Comparison of ENCODE assay signal across 10 mouse cellular contexts in the genomic region with DNA sequence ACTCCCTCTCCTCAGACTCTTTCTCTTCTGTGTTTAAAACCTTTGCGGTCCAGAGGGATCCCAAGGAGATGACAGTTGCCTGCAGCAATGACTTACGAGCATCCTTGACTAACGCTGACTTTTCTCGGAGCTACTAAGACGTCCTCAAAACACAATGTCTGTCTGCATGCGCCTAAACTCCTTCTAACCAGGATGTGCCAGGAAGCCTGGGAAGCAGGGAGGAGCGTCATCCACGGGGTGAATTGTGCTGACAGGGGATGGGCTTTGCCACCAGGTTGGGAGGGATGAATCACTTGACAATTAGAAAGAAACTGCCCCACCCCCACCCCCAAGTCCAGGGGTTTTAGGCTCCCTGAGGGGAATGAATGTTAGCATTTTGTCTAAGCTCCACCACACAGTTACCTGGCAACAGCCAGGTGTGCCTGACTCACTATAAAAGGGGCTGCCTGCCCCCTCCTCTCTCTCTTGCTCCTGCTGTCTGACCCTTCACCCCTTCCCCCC. TPM values are rescaled to one million over a fixed set of nuclear protein-coding genes. Genes with fewer than 3 reads are reported as not detected.
A peak's percentile ranks its signal among the peaks of the same experiment; 100 is the strongest.
DNase-seq lines count a peak whose midpoint lies in the region; ATAC-seq lines count a peak whose summit lies in the region.
"Had no signal": no experiment of that assay in that cellular context is flagged by ENCODE, and none has a peak within 500 bp of the region (broad histone marks: within the 10 kb centered on the region; RNA-seq: fewer than 3 reads in every experiment).

No protein-coding gene starts in this region.

- ATAC-seq in neural tube, embryonic 11.5 days (ENCODE audit: insufficient read depth, low FRiP score, low TSS enrichment): no peak
- no peak for ATAC-seq in forebrain, embryonic 12.5 days (ENCODE audit: low FRiP score)
- no peak for ATAC-seq in limb, embryonic 13.5 days (ENCODE audit: low FRiP score, low read depth)
- ATAC-seq: activated CD4-positive, CD25-positive, alpha-beta regulatory T cell, adult 4 months had no signal

- peaks cover 2% of the 10 kb centered on the region; the same call in 1 of the 2 replicates for H3K27me3 ChIP-seq in neural tube, embryonic 11.5 days (ENCODE audit: control insufficient read depth, insufficient read depth, low read length)
- peaks cover 14% of the 10 kb centered on the region for H3K27me3 ChIP-seq in forebrain, embryonic 12.5 days
- no peaks in the 10 kb centered on the region for H3K27me3 ChIP-seq in limb, embryonic 13.5 days

- no peaks in the 10 kb centered on the region for H3K9me3 ChIP-seq in neural tube, embryonic 11.5 days (ENCODE audit: control insufficient read depth, low read length)
- no peaks in the 10 kb centered on the region; the same call in 1 of the 2 replicates for H3K9me3 ChIP-seq in forebrain, embryonic 12.5 days
- no peaks in the 10 kb centered on the region for H3K9me3 ChIP-seq in limb, embryonic 13.5 days

- peak overlapping the region; percentile 31 for H3K4me2 ChIP-seq in neural tube, embryonic 11.5 days (ENCODE audit: low read depth)
- 0 out of 2 replicates have a peak overlapping the region, but pooled peaks have one; percentile 17 for H3K4me2 ChIP-seq in forebrain, embryonic 12.5 days
- peak overlapping the region; percentile 57 for H3K4me2 ChIP-seq in limb, embryonic 13.5 days (replicated peaks)

- no peak overlapping the region for H3K4me3 ChIP-seq in neural tube, embryonic 11.5 days (ENCODE audit: low read depth, low read length)
- H3K4me3 ChIP-seq in forebrain, embryonic 12.5 days (replicated peaks): no peak overlapping the region
- no peak overlapping the region for H3K4me3 ChIP-seq in limb, embryonic 13.5 days

- H3K36me3 ChIP-seq in neural tube, embryonic 11.5 days (ENCODE audit: control insufficient read depth, insufficient read depth, low read length): no peaks in the 10 kb centered on the region
- peaks cover 7% of the 10 kb centered on the region for H3K36me3 ChIP-seq in forebrain, embryonic 12.5 days (replicated peaks)
- peaks cover 8% of the 10 kb centered on the region for H3K36me3 ChIP-seq in limb, embryonic 13.5 days

- DNase-seq in neural tube, embryonic 11.5 days (ENCODE audit: low spot score): no peak
- DNase-seq in neural tube, embryonic 10.5 days (ENCODE audit: extremely low spot score, low spot score): no peak
- DNase-seq in T-cell, adult 2 months (ENCODE audit: low spot score): no peak
- DNase-seq in left cerebral cortex, adult 8-10 months (ENCODE audit: low spot score in 2 of 2): no peak
- DNase-seq in urinary bladder, postnatal 14 days (ENCODE audit: low spot score): no peak
- DNase-seq: layer of hippocampus, adult 9-11 months; thymus, adult 18-20 months had no signal

- H3K9ac ChIP-seq in neural tube, embryonic 11.5 days (ENCODE audit: low read length): peak overlapping the region; percentile 37
- no peak overlapping the region for H3K9ac ChIP-seq in forebrain, embryonic 12.5 days
- peak overlapping the region; percentile 53 for H3K9ac ChIP-seq in limb, embryonic 13.5 days

- H3K4me1 ChIP-seq in neural tube, embryonic 11.5 days (ENCODE audit: control insufficient read depth, insufficient read depth, low read length): peaks cover 38% of the 10 kb centered on the region
- H3K4me1 ChIP-seq in forebrain, embryonic 12.5 days: peaks cover 39% of the 10 kb centered on the region
- H3K4me1 ChIP-seq in limb, embryonic 13.5 days: peaks cover 36% of the 10 kb centered on the region

- WGBS in neural tube, embryonic 11.5 days: 7% methylated on average over 8 of the region's 8 CpGs
- 5% methylated on average over 8 of the region's 8 CpGs for WGBS in forebrain, embryonic 12.5 days
- 7% methylated on average over 8 of the region's 8 CpGs for WGBS in limb, embryonic 13.5 days

- H3K27ac ChIP-seq in neural tube, embryonic 11.5 days (ENCODE audit: low read depth, low read length): no peak overlapping the region
- H3K27ac ChIP-seq in forebrain, embryonic 12.5 days: no peak overlapping the region
- H3K27ac ChIP-seq in limb, embryonic 13.5 days: peak overlapping the region; percentile 56; the same call in 1 of the 2 replicates

RNA-seq across cellular contexts. Expression of gene Pde9a, which starts 48.9 kb away (rescaled TPM):
- 34.5 and 35.5 TPM in 2 replicates for polyA plus RNA-seq in neural tube, embryonic 11.5 days (2014; fragmentation: Nextera tagmentation; extraction: Ambion mirVana)
- polyA plus RNA-seq in forebrain, embryonic 12.5 days (2016; fragmentation: Nextera tagmentation; extraction: Ambion mirVana): 34.7 and 36.7 TPM in 2 replicates
- polyA plus RNA-seq in limb, embryonic 13.5 days (2015; fragmentation: Nextera tagmentation; extraction: Ambion mirVana): 32.2 and 32.5 TPM in 2 replicates
- total RNA-seq in left cerebral cortex, adult 8-10 months (2022): 10 to 100 TPM; 20.1 to 29.5 (median 22.2) TPM
